Comparison of ENCODE assay signal across 13 mouse cellular contexts in genomic region chr19:41999688-42000283, GRCm38 (mm10). TPM values are rescaled to one million over a fixed set of nuclear protein-coding genes. Genes with fewer than 3 reads are reported as not detected.
DNase-seq lines count a peak whose midpoint lies in the region; ATAC-seq and TF ChIP-seq lines count a peak whose summit lies in the region.
"Had no signal": no experiment of that assay in that cellular context is flagged by ENCODE, and none has a peak within 500 bp of the region (broad histone marks: within the 10 kb centered on the region; RNA-seq: fewer than 3 reads in every experiment).

No protein-coding gene starts in this region.

- ATAC-seq in intestine, embryonic 14.5 days (replicated peaks; ENCODE audit: low FRiP score, low TSS enrichment, low read depth), result no peak
- no peak for ATAC-seq in intestine, postnatal 0 days
- ATAC-seq in neural tube, embryonic 13.5 days (ENCODE audit: low read depth), result no peak
- ATAC-seq in liver, embryonic 16.5 days (ENCODE audit: low read depth), result peak; percentile 50; the same call in 1 of the 2 replicates
- no peak for ATAC-seq in midbrain, embryonic 11.5 days (ENCODE audit: low FRiP score)
- ATAC-seq: activated CD4-positive, CD25-positive, alpha-beta regulatory T cell, adult 4 months had no signal

- peak overlapping the region; percentile 82 for H3K27ac ChIP-seq in intestine, embryonic 14.5 days (ENCODE audit: low read depth)
- no peak overlapping the region; the same call in 1 of the 2 replicates for H3K27ac ChIP-seq in intestine, postnatal 0 days (ENCODE audit: low read depth, low read length)
- peak overlapping the region; percentile 46; the same call in 1 of the 2 replicates for H3K27ac ChIP-seq in neural tube, embryonic 13.5 days (replicated peaks)
- 0 out of 2 replicates have a peak overlapping the region, but pooled peaks have one; percentile 27 for H3K27ac ChIP-seq in liver, embryonic 16.5 days (ENCODE audit: low read length)
- no peak overlapping the region for H3K27ac ChIP-seq in midbrain, embryonic 11.5 days (ENCODE audit: low read depth, low read length)
- H3K27ac ChIP-seq: hindbrain, embryonic 15.5 days had no signal

- no peaks in the 10 kb centered on the region for H3K9me3 ChIP-seq in intestine, embryonic 14.5 days (ENCODE audit: control insufficient read depth, low read length)
- no peaks in the 10 kb centered on the region for H3K9me3 ChIP-seq in intestine, postnatal 0 days (ENCODE audit: control insufficient read depth)
- H3K9me3 ChIP-seq in neural tube, embryonic 13.5 days, result no peaks in the 10 kb centered on the region
- H3K9me3 ChIP-seq in liver, embryonic 16.5 days (replicated peaks; ENCODE audit: control insufficient read depth, low read length), result no peaks in the 10 kb centered on the region
- no peaks in the 10 kb centered on the region for H3K9me3 ChIP-seq in midbrain, embryonic 11.5 days (ENCODE audit: control insufficient read depth, low read length)
- H3K9me3 ChIP-seq: hindbrain, embryonic 15.5 days had no signal

- H3K9ac ChIP-seq in intestine, embryonic 14.5 days (ENCODE audit: low read length), result no peak overlapping the region
- H3K9ac ChIP-seq in intestine, postnatal 0 days (ENCODE audit: low read depth, low read length), result no peak overlapping the region
- no peak overlapping the region for H3K9ac ChIP-seq in neural tube, embryonic 13.5 days
- no peak overlapping the region for H3K9ac ChIP-seq in liver, embryonic 16.5 days (ENCODE audit: low read depth, low read length)
- H3K9ac ChIP-seq in midbrain, embryonic 11.5 days (ENCODE audit: low read length), result no peak overlapping the region
- H3K9ac ChIP-seq: hindbrain, embryonic 15.5 days had no signal

- H3K27me3 ChIP-seq in intestine, embryonic 14.5 days (replicated peaks; ENCODE audit: control insufficient read depth, insufficient read depth, low read length), result no peaks in the 10 kb centered on the region
- H3K27me3 ChIP-seq in intestine, postnatal 0 days (replicated peaks; ENCODE audit: control insufficient read depth, insufficient read depth, low read length), result no peaks in the 10 kb centered on the region
- no peaks in the 10 kb centered on the region for H3K27me3 ChIP-seq in neural tube, embryonic 13.5 days
- H3K27me3 ChIP-seq in liver, embryonic 16.5 days (ENCODE audit: control insufficient read depth, insufficient read depth, low read depth, low read length), result no peaks in the 10 kb centered on the region
- H3K27me3 ChIP-seq in midbrain, embryonic 11.5 days (ENCODE audit: control insufficient read depth, insufficient read depth, low read length), result no peaks in the 10 kb centered on the region
- H3K27me3 ChIP-seq: hindbrain, embryonic 15.5 days had no signal

- H3K4me3 ChIP-seq in intestine, embryonic 14.5 days (ENCODE audit: low read depth, low read length), result no peak overlapping the region
- no peak overlapping the region for H3K4me3 ChIP-seq in intestine, postnatal 0 days (ENCODE audit: low read depth, low read length)
- no peak overlapping the region for H3K4me3 ChIP-seq in neural tube, embryonic 13.5 days
- H3K4me3 ChIP-seq in liver, embryonic 16.5 days (ENCODE audit: low read depth, low read length), result no peak overlapping the region
- H3K4me3 ChIP-seq in midbrain, embryonic 11.5 days (ENCODE audit: low read depth, low read length), result no peak overlapping the region
- H3K4me3 ChIP-seq: hindbrain, embryonic 15.5 days had no signal

- H3K4me1 ChIP-seq in intestine, embryonic 14.5 days (replicated peaks; ENCODE audit: control insufficient read depth, insufficient read depth, low read length), result peaks cover 22% of the 10 kb centered on the region
- H3K4me1 ChIP-seq in intestine, postnatal 0 days (replicated peaks; ENCODE audit: control insufficient read depth, insufficient read depth, low read length), result 0 out of 2 replicates have a peak, but pooled peaks cover 14% of the 10 kb centered on the region
- H3K4me1 ChIP-seq in neural tube, embryonic 13.5 days (replicated peaks), result peaks cover 14% of the 10 kb centered on the region
- peaks cover 4% of the 10 kb centered on the region; the same call in 1 of the 2 replicates for H3K4me1 ChIP-seq in liver, embryonic 16.5 days (ENCODE audit: control insufficient read depth, low read depth, low read length)
- H3K4me1 ChIP-seq in midbrain, embryonic 11.5 days (ENCODE audit: control insufficient read depth, insufficient read depth, low read length), result no peaks in the 10 kb centered on the region
- H3K4me1 ChIP-seq: hindbrain, embryonic 15.5 days had no signal

- no peak overlapping the region for H3K4me2 ChIP-seq in intestine, embryonic 14.5 days (ENCODE audit: low read length)
- no peak overlapping the region for H3K4me2 ChIP-seq in intestine, postnatal 0 days (replicated peaks; ENCODE audit: low read depth)
- no peak overlapping the region for H3K4me2 ChIP-seq in neural tube, embryonic 13.5 days
- no peak overlapping the region for H3K4me2 ChIP-seq in liver, embryonic 16.5 days (ENCODE audit: low read depth, low read length)
- no peak overlapping the region for H3K4me2 ChIP-seq in midbrain, embryonic 11.5 days
- H3K4me2 ChIP-seq: hindbrain, embryonic 15.5 days had no signal

- no peaks in the 10 kb centered on the region for H3K36me3 ChIP-seq in intestine, embryonic 14.5 days (ENCODE audit: control insufficient read depth, insufficient read depth, low read length)
- no peaks in the 10 kb centered on the region for H3K36me3 ChIP-seq in intestine, postnatal 0 days (ENCODE audit: control insufficient read depth, insufficient read depth)
- no peaks in the 10 kb centered on the region for H3K36me3 ChIP-seq in neural tube, embryonic 13.5 days
- no peaks in the 10 kb centered on the region for H3K36me3 ChIP-seq in liver, embryonic 16.5 days (ENCODE audit: control insufficient read depth, insufficient read depth)
- H3K36me3 ChIP-seq in midbrain, embryonic 11.5 days (ENCODE audit: control insufficient read depth, insufficient read depth, low read length), result no peaks in the 10 kb centered on the region
- H3K36me3 ChIP-seq: hindbrain, embryonic 15.5 days had no signal

- 88% methylated on average over 4 of the region's 4 CpGs for WGBS in intestine, embryonic 14.5 days
- 75% methylated on average over 4 of the region's 4 CpGs for WGBS in intestine, postnatal 0 days
- WGBS in neural tube, embryonic 13.5 days, result 92% methylated on average over 4 of the region's 4 CpGs
- 40% methylated on average over 4 of the region's 4 CpGs for WGBS in liver, embryonic 16.5 days (ENCODE audit: insufficient replicate concordance)
- WGBS in midbrain, embryonic 11.5 days, result 85% methylated on average over 4 of the region's 4 CpGs

- no peak for DNase-seq in intestine, embryonic 14.5 days (ENCODE audit: low spot score)
- DNase-seq in neural tube, embryonic 10.5 days (ENCODE audit: extremely low spot score, low spot score), result no peak
- DNase-seq in frontal cortex, postnatal 25 days (ENCODE audit: low spot score in 2 of 2), result no peak
- no peak for DNase-seq in midbrain, embryonic 11.5 days (ENCODE audit: low spot score, missing footprints)
- DNase-seq in testis, postnatal 10 days (ENCODE audit: low spot score), result no peak
- DNase-seq: left cerebral cortex, postnatal 4 days; right cerebral cortex, postnatal 14 days; thymus, postnatal 14 days had no signal

- no peak for TF ChIP-seq CTCF in intestine, postnatal 0 days (IDR thresholded peaks at IDR 0.05; ENCODE audit: low read depth)

RNA-seq across cellular contexts. Expression of gene Ubtd1, which starts 18.2 kb away (rescaled TPM):
- polyA plus RNA-seq in intestine, embryonic 14.5 days (2014; fragmentation: Nextera tagmentation; extraction: Ambion mirVana), result 9.1 and 9.9 TPM in 2 replicates
- 12.0 and 12.5 TPM in 2 replicates for polyA plus RNA-seq in intestine, postnatal 0 days (2015; fragmentation: Nextera tagmentation; extraction: Ambion mirVana)
- polyA plus RNA-seq in neural tube, embryonic 13.5 days (2015; fragmentation: Nextera tagmentation; extraction: Ambion mirVana), result 14.9 and 15.6 TPM in 2 replicates
- polyA plus RNA-seq in liver, embryonic 16.5 days (2015; fragmentation: Nextera tagmentation; extraction: Ambion mirVana), result 4.2 and 4.9 TPM in 2 replicates
- 6.9 and 7.0 TPM in 2 replicates for polyA plus RNA-seq in midbrain, embryonic 11.5 days (2014; fragmentation: Nextera tagmentation; extraction: Ambion mirVana)

RNA-seq across cellular contexts. Expression of gene Mms19, which starts 18.8 kb away (rescaled TPM):
- polyA plus RNA-seq in intestine, embryonic 14.5 days (2014; fragmentation: Nextera tagmentation; extraction: Ambion mirVana), result 36.3 and 41.0 TPM in 2 replicates
- polyA plus RNA-seq in intestine, postnatal 0 days (2015; fragmentation: Nextera tagmentation; extraction: Ambion mirVana), result 9.6 and 14.1 TPM in 2 replicates
- 32.8 and 37.1 TPM in 2 replicates for polyA plus RNA-seq in neural tube, embryonic 13.5 days (2015; fragmentation: Nextera tagmentation; extraction: Ambion mirVana)
- polyA plus RNA-seq in liver, embryonic 16.5 days (2015; fragmentation: Nextera tagmentation; extraction: Ambion mirVana), result 10.1 and 11.1 TPM in 2 replicates
- polyA plus RNA-seq in midbrain, embryonic 11.5 days (2014; fragmentation: Nextera tagmentation; extraction: Ambion mirVana), result 27.0 and 33.4 TPM in 2 replicates

RNA-seq across cellular contexts. Expression of gene Ankrd2, which starts 36.0 kb away (rescaled TPM):
- 0.27 and 0.32 TPM in 2 replicates for polyA plus RNA-seq in intestine, embryonic 14.5 days (2014; fragmentation: Nextera tagmentation; extraction: Ambion mirVana)
- 0.42 TPM in 1 of 2 replicates, not detected in the other for polyA plus RNA-seq in intestine, postnatal 0 days (2015; fragmentation: Nextera tagmentation; extraction: Ambion mirVana)
- 0.53 and 0.73 TPM in 2 replicates for polyA plus RNA-seq in neural tube, embryonic 13.5 days (2015; fragmentation: Nextera tagmentation; extraction: Ambion mirVana)
- polyA plus RNA-seq in liver, embryonic 16.5 days (2015; fragmentation: Nextera tagmentation; extraction: Ambion mirVana), result 0.07 and 0.15 TPM in 2 replicates
- not detected in 2 replicates for polyA plus RNA-seq in midbrain, embryonic 11.5 days (2014; fragmentation: Nextera tagmentation; extraction: Ambion mirVana)
- polyA plus RNA-seq: activated CD4-positive, CD25-positive, alpha-beta regulatory T cell, adult 4 months had no signal

RNA-seq across cellular contexts. Expression of gene Hoga1, which starts 45.6 kb away (rescaled TPM):
- 1.4 and 1.7 TPM in 2 replicates for polyA plus RNA-seq in intestine, embryonic 14.5 days (2014; fragmentation: Nextera tagmentation; extraction: Ambion mirVana)
- 16.2 and 17.6 TPM in 2 replicates for polyA plus RNA-seq in intestine, postnatal 0 days (2015; fragmentation: Nextera tagmentation; extraction: Ambion mirVana)
- polyA plus RNA-seq in neural tube, embryonic 13.5 days (2015; fragmentation: Nextera tagmentation; extraction: Ambion mirVana), result 0.93 and 1.6 TPM in 2 replicates
- polyA plus RNA-seq in liver, embryonic 16.5 days (2015; fragmentation: Nextera tagmentation; extraction: Ambion mirVana), result 62.9 and 70.5 TPM in 2 replicates
- 0.80 and 1.2 TPM in 2 replicates for polyA plus RNA-seq in midbrain, embryonic 11.5 days (2014; fragmentation: Nextera tagmentation; extraction: Ambion mirVana)
- polyA plus RNA-seq: activated CD4-positive, CD25-positive, alpha-beta regulatory T cell, adult 4 months had no signal

RNA-seq across cellular contexts. Expression of gene 4933411K16Rik, which starts 52.3 kb away (rescaled TPM):
- 0.13 TPM in 1 of 2 replicates, not detected in the other for polyA plus RNA-seq in intestine, embryonic 14.5 days (2014; fragmentation: Nextera tagmentation; extraction: Ambion mirVana)
- polyA plus RNA-seq in intestine, postnatal 0 days (2015; fragmentation: Nextera tagmentation; extraction: Ambion mirVana), result 0.08 TPM in 1 of 2 replicates, not detected in the other
- polyA plus RNA-seq in neural tube, embryonic 13.5 days (2015; fragmentation: Nextera tagmentation; extraction: Ambion mirVana), result 0.36 TPM in 1 of 2 replicates, not detected in the other
- polyA plus RNA-seq in liver, embryonic 16.5 days (2015; fragmentation: Nextera tagmentation; extraction: Ambion mirVana), result 0.34 and 0.35 TPM in 2 replicates
- polyA plus RNA-seq in midbrain, embryonic 11.5 days (2014; fragmentation: Nextera tagmentation; extraction: Ambion mirVana), result 0.10 TPM in 1 of 2 replicates, not detected in the other
- polyA plus RNA-seq: activated CD4-positive, CD25-positive, alpha-beta regulatory T cell, adult 4 months had no signal

Comparison
In these comparisons a context has a peak if more than half of its experiments do, and no peak if none do; other contexts are left out.
1. H3K27ac ChIP-seq: peak in intestine, embryonic 14.5 days (single experiment), neural tube, embryonic 13.5 days (single experiment) and liver, embryonic 16.5 days (single experiment); none in intestine, postnatal 0 days (single experiment) and midbrain, embryonic 11.5 days (single experiment).